Mouse (Mus musculus): ENCODE measurements at regions not wholly inside any gene's neighbourhood (a gene's known extent, or its start where the extent isn't known, plus 50 kb on each side); places are given as distances from the start of the nearest gene placed in this dataset.

GRCm38 (mm10) chr1:57718409-57718808 lies 55.6 kb upstream of the Spats2l start:
- no peak for TF ChIP-seq CTCF (IDR thresholded peaks at IDR 0.05; ENCODE audit: low read depth, low read length)
- TF ChIP-seq POLR2A (IDR thresholded peaks at IDR 0.05; ENCODE audit: insufficient read depth, low read length): no peak
